Mouse (Mus musculus): ENCODE results near the gene Prn.

GRCm38 (mm10) chr2:131945765-131946164 is 36.0 kb downstream of the Prn start:
- TF ChIP-seq CTCF (IDR thresholded peaks at IDR 0.05; ENCODE audit: control insufficient read depth, insufficient read depth, low read length) (no peak), POLR2A (IDR thresholded peaks at IDR 0.05; ENCODE audit: borderline replicate concordance, control insufficient read depth, low read depth, low read length) (no peak)
